ENCODE assay signal across 26 mouse cellular contexts in the genomic region with DNA sequence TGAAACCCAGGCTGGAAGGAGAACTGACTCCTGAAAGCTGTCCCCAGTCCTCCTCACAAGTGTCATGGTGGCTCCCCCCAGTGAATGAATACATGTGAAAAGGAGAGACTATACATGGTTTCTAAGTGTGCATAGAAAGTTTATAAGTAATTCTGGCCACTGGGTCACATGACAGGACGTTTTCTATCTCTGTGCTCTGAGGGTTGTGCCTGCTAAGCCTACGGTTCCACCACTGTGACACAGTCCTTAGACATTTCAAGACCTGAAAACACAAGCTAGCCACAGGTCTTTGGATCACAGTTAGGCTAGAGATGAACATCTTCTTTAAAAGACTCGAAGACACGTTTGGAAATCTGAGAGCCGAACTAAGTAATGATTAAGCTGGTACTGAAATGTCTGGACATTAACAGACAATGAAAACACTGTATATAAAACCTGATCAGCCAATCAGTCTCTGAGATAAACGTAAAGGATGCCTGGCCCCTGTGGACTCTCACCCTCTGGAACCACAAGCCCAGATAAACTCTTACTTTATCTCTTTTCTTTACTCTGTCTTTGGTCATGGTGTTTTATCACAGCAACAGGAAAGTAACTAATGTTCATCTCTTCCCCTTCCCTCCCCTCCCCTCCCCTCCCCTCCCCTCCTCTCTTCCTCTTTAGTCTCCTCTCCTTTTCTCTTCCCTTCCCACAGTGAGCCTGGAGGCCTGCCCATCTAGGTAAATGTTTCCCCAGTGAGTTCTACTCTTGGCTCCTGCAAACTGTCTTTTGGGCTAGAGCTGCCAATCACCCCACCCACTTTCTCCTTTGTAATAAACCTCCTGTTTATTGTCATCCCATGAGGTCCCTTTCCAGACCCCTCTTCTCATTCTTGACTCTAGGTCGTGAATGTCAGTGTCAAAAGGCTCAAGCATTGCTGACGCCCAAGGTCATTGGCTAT. TPM values are rescaled to one million over a fixed set of nuclear protein-coding genes. Genes with fewer than 3 reads are reported as not detected.
DNase-seq lines count a peak whose midpoint lies in the region; ATAC-seq lines count a peak whose summit lies in the region.
"Had no signal": no experiment of that assay in that cellular context is flagged by ENCODE, and none has a peak within 500 bp of the region (broad histone marks: within the 10 kb centered on the region; RNA-seq: fewer than 3 reads in every experiment).

No protein-coding gene starts in this region.

- 65% methylated on average over 8 of the region's 8 CpGs for WGBS in intestine, embryonic 16.5 days

- H3K27ac ChIP-seq in intestine, embryonic 16.5 days (ENCODE audit: low read length) = peak overlapping the region; percentile 53
- H3K27ac ChIP-seq: embryonic facial prominence, embryonic 13.5 days; forebrain, embryonic 12.5 days; hindbrain, embryonic 12.5 days had no signal

- no peaks in the 10 kb centered on the region for H3K27me3 ChIP-seq in intestine, embryonic 16.5 days (replicated peaks; ENCODE audit: control insufficient read depth, insufficient read depth, low read length)
- H3K27me3 ChIP-seq: embryonic facial prominence, embryonic 13.5 days; forebrain, embryonic 12.5 days; heart, embryonic 12.5 days; hindbrain, embryonic 12.5 days had no signal

- H3K9ac ChIP-seq in intestine, embryonic 16.5 days (ENCODE audit: low read depth, low read length) = no peak overlapping the region
- H3K9ac ChIP-seq: embryonic facial prominence, embryonic 13.5 days; forebrain, embryonic 12.5 days; heart, embryonic 12.5 days; hindbrain, embryonic 12.5 days had no signal

- no peaks in the 10 kb centered on the region for H3K36me3 ChIP-seq in intestine, embryonic 16.5 days (ENCODE audit: control insufficient read depth, insufficient read depth, low read length)
- H3K36me3 ChIP-seq: embryonic facial prominence, embryonic 13.5 days; forebrain, embryonic 12.5 days; G1E; heart, embryonic 12.5 days; hindbrain, embryonic 12.5 days had no signal

- H3K4me1 ChIP-seq in intestine, embryonic 16.5 days (ENCODE audit: control insufficient read depth, insufficient read depth, low read length) = no peaks in the 10 kb centered on the region
- H3K4me1 ChIP-seq: embryonic facial prominence, embryonic 13.5 days; forebrain, embryonic 12.5 days; hindbrain, embryonic 12.5 days had no signal

- peak; percentile 78 for ATAC-seq in intestine, embryonic 16.5 days
- ATAC-seq: CD4-positive, CD25-positive, alpha-beta regulatory T cell, adult 4 months; forebrain, embryonic 16.5 days had no signal

- H3K9me3 ChIP-seq in intestine, embryonic 16.5 days (ENCODE audit: control insufficient read depth, low read length) = no peaks in the 10 kb centered on the region
- H3K9me3 ChIP-seq: embryonic facial prominence, embryonic 13.5 days; forebrain, embryonic 12.5 days; G1E; heart, embryonic 12.5 days; hindbrain, embryonic 12.5 days had no signal

- peak; percentile 27 for DNase-seq in kidney, adult 11 months
- no peak for DNase-seq in kidney, postnatal 14 days
- peak; percentile 65 for DNase-seq in kidney, adult 9 months
- DNase-seq in kidney, postnatal 10 days = no peak
- DNase-seq in yolk sac, embryonic 10.5 days (ENCODE audit: low spot score) = peak; percentile 38
- DNase-seq in right cerebral cortex, postnatal 4 days = no peak
- DNase-seq in gastrocnemius, postnatal 10 days = no peak
- DNase-seq: adrenal gland, adult 2 months; adrenal gland, postnatal 25 days; B cell, adult 2 months; cerebellum, adult 18-20 months; cerebellum, adult 9-11 months; cerebellum, postnatal 36 days; gastrocnemius, postnatal 14 days; heart, postnatal 36 days had no signal

- no peak overlapping the region for H3K4me2 ChIP-seq in intestine, embryonic 16.5 days (ENCODE audit: low read depth, low read length)
- H3K4me2 ChIP-seq: embryonic facial prominence, embryonic 13.5 days; forebrain, embryonic 12.5 days; heart, embryonic 12.5 days; hindbrain, embryonic 12.5 days had no signal

- H3K4me3 ChIP-seq in intestine, embryonic 16.5 days (ENCODE audit: low read length) = no peak overlapping the region
- H3K4me3 ChIP-seq: embryonic facial prominence, embryonic 13.5 days; forebrain, embryonic 12.5 days; heart, embryonic 12.5 days; hindbrain, embryonic 12.5 days had no signal

RNA-seq across cellular contexts. Expression of gene Slc7a8, which starts 12.4 kb away (rescaled TPM):
- 45.7 and 60.3 TPM in 2 replicates for polyA plus RNA-seq in intestine, embryonic 16.5 days (2015; fragmentation: Nextera tagmentation; extraction: Ambion mirVana)
- 1 to 10 TPM; 5.7 to 7.5 TPM for total RNA-seq in gastrocnemius, postnatal 10 days (2021)

RNA-seq across cellular contexts. Expression of gene Rnf212b, which starts 19.8 kb away (rescaled TPM):
- polyA plus RNA-seq in intestine, embryonic 16.5 days (2015; fragmentation: Nextera tagmentation; extraction: Ambion mirVana) = 0.13 TPM in 1 of 2 replicates, not detected in the other
- total RNA-seq in gastrocnemius, postnatal 10 days (2021) = not detected
- total RNA-seq: granulocyte monocyte progenitor cell, adult 5-6 weeks; heart, postnatal 36 days had no signal
- polyA plus RNA-seq: CD4-positive, CD25-positive, alpha-beta regulatory T cell, adult 4 months; embryonic facial prominence, embryonic 13.5 days; forebrain, embryonic 12.5 days; forebrain, embryonic 16.5 days; frontal cortex, adult 2 months; G1E; heart, embryonic 12.5 days; heart, embryonic 16.5 days; hindbrain, embryonic 12.5 days had no signal

Comparison
In these comparisons a context has a peak if more than half of its experiments do, and no peak if none do; other contexts are left out.
1. DNase-seq: peak in kidney, adult 11 months (single experiment), kidney, adult 9 months (single experiment) and yolk sac, embryonic 10.5 days (single experiment); none in kidney, postnatal 14 days (single experiment), kidney, postnatal 10 days (single experiment), right cerebral cortex, postnatal 4 days (single experiment) and gastrocnemius, postnatal 10 days (single experiment).